Mouse (Mus musculus): ENCODE data around the gene Babam2.

Babam2 gene

DNA sequence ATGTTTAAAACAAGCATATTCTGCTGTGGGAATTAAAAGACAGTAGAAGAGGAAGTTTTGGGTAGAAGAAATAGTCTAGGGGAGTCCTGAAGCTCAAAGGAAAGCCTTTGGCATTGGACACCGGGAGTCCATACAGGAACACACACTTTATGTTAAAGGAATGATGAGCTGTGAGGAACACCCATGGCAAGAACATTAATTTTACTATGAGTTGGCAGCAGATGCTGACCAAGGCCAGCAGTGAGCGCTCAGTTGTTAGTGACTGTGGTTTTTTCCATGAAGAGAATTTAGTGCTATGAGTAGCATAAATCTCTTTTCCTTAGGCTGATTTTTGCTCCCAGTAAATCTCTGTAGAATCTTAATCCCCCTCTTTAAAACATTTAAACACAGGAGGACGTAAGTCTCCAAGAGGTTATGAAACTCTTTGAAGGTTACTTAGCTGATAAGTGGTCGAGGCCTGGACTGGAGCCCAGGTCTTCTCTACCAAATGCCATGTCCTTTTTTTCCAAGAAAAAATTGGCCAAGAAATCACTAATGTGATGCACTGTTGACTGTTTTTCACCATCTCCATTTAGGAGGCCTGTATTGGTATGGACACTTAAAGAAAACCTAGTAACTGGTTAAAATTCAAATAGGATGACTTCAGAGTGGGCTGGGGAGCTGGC is 18.1 kb downstream of the Babam2 start:
- WGBS: 85% methylated on average over 4 of the region's 4 CpGs

DNA sequence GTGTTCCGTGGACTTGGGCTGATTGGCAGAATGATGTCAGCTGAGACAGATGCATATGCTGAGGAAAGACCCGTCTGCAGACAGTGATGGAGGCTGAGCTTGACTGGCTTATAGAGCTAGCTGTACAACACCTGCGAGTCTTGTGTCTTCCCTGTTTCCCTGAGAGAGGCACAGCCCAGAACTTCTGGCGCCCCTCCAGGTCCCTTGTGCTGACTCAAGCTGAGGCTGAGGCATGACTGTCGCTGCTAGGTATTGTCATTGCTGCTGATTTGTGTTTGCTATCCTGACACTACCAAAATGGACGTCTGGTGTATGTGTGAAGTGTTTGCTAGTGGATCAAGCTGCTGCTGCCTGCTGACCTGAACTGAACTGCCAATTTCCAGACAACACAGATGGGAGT is 27.0 kb downstream of the Babam2 start:
- 62% methylated on average over 6 of the region's 6 CpGs for WGBS

DNA sequence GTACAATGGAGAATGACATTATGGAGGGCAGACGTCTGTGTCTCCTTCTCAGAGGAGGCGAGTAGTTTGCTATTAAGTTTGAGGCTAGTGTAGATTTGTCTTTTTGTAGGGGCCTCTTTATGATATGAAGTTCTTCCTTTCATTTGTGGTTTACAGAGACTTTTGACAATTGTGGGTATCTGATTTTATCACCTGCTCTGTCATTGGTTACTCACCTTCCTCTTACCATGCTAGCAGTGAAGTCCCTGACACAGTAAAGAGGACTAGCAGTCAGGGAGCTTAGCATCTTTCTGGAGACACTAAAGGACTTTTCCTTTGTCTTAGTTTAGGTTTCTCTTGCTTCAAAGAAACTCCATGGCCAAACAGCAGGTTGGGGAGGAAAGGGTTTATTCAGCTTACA is 28.4 kb downstream of the Babam2 start:
- 99% methylated on average over 2 of the region's 2 CpGs for WGBS

DNA sequence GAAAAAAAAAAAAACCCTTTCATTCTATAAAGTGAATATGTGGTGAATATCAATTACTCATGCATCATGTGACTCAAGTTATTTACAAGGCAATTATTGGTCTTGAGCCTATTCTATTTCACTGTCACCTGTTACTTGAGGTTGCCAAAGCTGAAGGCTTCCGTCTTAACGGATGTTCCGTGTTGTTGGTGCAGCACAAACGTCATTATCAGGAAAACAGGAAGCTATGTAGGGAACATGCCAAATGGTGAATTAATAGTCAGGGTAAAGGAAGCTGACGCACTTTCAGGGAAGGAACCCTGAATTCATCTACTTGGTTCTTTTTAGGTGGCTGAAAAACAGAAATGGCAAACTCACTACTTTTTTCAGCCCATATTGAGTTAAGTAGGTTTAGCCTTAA is 30.0 kb downstream of the Babam2 start:
- 75% methylated on average over 5 of the region's 5 CpGs for WGBS

DNA sequence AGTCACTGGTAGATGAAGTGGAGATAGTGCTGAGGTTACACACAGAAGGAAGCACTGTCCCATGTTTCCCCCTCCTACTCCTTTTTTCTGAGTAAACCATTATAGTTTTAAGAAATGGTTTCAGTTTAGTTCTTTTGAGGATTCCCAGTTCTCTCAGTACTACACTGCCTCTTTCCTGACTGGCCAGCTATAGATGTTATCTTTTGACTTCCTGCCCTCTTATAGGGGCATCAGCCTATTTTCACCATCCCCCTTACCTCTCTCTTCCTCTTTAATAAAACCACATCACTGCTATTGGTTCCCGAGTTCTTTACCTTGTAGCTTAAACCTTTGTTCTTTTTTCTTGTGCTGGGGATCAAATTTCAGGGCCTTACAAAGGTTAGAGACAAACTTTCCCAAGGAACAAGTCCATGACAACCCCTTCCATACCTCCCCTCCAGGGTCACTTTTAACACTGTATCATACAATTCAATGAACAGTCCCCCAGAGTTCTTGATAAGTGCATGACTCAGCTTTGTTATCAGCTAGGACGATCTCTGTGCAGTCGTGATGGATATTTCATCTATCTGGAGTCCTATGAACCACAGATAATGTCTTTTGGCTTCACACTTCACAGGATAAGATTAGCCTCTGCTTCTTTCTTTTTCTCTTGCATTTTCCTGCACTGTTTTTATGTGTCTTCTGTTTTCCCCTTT is 35.3 kb downstream of the Babam2 start:
- WGBS: 79% methylated on average over 3 of the region's 3 CpGs

DNA sequence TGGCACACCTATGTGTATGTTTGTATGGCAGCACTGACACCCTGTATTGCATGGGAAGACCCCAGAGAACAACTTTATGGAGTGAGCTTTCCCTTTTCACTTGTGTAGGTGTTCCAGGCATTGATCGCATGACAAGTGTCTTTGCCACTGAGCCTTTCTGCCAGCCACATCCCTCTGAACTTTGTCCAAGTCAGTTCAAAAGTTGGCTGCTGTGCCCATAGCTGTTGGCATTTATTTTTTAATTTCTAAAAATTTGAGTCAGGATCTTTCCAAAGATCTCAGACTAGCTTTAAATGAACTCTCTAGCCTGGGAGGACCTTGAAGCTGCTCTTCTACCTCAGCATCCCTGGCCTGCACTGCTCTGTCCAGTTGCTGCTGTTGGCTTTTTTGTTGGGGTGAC is 44.4 kb downstream of the Babam2 start:
- WGBS: 84% methylated on average over 1 of the region's 1 CpGs

DNA sequence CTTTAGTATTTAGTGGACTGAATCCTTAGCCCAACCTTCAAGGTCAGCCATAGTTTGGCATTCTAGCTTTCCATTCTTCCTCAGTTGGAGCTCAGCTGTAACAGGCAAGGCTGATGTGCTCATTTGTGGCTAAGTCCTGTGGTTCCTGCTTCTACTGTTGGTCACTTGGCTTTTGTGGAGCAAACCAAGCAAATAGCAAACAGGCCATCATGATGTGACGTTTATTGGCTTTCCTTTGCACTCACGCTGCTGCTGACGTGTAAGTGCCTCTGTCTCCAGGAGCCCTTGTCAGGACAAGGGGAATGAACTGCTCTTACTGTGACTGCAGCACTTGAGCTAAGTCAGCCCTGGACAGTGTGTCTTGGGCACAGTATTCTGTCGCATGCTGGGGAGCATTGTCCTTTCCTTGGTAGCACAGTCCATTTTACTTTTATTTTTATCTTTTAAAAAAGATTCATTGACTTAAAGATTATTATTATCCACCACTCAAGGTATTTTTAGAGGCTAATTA is 45.1 kb downstream of the Babam2 start:
- whole genome bisulfite sequencing: 77% methylated on average over 4 of the region's 4 CpGs

DNA sequence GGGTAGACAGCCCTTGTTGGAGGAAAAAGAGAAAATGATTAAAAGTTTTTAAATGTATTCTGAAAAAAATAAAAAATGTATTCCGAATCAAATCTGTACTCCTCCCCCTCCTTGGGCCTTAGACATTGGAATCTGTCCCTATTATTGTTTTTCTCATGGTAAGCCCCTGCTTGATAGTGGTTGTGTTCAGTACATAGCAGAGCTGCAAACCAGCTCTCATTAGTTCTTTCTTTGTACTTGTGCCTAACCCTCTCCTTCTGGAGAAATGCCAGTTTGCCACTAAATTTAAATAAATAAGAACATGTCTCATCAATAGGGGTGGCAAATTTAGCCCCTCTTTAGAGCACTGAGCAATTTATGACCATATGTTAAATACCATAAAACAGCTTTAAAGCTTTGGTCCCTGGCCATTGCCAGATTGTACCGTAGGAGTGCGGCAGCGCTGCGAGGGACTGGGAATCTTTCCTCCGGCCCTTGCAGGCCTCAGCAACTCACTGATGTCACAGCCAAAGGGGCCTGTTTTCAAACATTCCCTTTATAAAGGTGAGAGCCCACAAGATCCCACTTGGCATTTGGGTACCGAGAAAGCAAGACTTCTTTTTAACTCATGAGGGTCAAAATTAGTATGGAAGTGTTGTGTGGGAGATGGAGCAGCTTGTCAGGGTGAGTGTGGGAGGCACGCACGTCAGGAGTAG is 52.9 kb downstream of the Babam2 start:
- WGBS: 52% methylated on average over 9 of the region's 9 CpGs

DNA sequence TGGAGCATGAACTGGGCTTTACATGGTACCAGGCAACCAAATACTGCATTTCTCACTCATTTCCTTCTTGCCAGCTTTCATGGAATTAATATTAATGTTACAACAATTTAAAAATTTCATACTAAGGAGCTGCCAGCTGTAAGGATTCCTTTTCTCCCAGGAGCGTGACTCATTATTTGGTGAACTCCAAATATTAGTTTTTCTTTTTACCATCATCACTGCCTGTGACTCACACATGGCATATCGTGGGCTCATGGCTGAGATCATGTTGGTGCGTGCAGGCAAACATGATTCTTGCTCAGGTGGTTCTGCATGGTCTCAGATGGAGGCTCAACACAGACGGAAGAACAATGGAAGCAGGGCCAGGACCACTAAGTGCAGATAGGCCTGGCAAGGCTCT is 53.5 kb downstream of the Babam2 start:
- WGBS: 58% methylated on average over 4 of the region's 4 CpGs

DNA sequence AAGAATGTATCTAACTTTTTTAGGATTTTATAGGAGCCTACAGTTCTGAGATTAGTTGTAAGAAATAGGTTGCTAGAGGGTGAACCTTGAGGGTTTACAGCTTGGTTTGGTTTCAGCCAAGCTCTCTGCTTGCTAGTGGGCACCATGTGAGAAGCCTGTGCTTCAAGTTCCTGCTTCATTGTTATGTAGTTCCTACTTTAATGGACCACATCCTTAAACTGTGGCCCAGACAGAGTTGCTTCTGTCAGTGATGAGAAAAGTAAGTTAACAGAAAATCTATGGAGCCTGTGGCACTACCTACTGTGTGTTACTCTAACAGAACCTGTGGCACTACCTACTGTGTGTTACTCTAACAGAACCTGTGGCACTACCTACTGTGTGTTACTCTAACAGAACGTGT is 57.1 kb downstream of the Babam2 start:
- 85% methylated on average over 1 of the region's 1 CpGs for WGBS

DNA sequence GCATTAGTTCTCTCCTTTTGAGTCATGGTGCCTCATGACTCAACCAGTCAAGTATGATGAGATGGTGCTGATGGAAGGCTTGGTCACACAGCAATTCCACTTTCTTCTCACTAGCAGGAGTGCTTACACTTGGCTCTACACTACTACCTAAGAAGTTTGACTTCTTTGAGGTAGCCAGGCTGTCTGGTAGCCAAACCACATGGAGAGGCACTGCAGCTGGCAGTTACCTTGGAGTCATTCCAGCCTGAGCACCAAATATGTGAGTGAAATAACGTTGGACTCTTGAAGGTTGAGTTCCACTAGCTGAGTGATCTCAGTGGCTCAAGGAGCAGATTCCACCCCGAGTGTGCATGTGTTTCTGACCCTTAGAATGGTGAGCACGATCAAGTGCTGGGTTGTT is 57.8 kb downstream of the Babam2 start:
- 67% methylated on average over 3 of the region's 3 CpGs for WGBS

DNA sequence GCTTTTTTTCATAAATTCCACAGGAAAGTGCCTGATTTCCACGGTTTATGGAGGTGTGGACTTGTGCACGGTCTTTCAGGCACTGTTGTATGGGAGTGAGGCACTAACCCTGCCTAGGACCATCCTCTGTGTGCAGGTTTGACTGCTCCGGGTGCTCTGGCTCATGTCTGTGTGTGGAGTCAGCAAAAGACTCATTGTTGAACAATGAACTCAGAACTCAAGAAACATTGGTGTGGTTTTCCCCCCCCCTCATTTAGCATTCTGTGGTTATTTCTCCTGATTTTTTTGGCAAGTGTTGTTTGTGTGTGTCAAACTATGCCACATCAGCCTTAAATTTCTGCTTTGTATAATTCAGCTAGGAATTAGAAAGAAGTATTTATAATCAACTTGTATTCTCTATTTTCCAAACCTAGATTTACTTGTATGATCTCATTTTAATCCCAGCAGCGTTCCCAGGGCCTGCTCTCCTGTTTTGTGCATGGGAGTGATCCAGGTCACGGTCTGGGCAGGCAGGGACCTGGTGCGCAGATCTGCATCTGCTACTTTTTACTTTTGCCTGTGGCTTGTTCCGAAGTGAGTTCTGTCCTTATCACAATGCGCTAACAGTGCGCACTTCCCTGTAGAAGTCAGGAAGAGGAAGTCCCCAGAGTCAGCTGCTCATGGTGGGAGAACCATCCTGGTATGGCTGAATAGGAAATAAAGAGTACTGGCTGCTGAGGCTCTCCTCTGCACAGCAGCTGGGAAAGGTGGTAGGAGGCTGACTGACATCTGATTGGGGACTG is 61.0 kb downstream of the Babam2 start:
- WGBS: 85% methylated on average over 9 of the region's 9 CpGs

DNA sequence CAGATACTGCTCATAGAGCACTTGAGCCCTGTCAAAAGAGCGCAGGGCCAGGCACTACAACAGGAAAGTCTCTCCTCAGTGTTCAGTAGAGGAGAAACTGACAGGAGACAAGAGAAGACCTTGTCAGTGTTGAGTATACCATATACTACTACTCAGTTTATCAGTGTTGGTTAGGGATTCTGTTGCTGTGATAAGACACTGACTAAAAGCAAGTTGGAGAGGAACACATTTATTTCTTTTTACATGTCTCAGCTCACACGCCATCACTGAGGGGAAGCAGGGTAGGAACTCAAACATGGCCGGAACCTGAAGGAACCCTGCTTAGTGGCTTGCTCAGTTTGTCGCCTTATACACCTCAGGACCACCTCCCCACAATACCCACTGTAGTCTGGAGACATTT is 64.4 kb downstream of the Babam2 start:
- WGBS: over 99% methylated on average over 4 of the region's 4 CpGs

DNA sequence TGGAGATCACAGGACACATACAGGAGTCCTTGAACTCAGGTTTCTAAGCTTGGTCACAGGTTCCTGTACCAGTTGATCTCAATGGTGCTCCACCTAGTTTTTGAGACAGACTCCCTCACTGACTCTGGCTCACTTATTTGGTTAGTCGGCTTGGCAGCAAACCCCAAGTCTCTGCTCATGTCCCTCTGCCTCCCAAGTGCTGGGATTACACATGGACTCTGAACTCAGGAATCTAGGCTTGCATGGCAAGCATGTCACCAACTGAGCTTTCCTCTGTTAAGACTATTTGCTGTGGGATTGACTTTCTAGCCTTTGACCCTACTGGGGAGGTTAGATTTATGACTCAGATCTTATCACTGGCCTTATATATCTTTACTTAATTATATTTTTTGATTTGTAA is 65.3 kb downstream of the Babam2 start:
- WGBS: 100% methylated on average over 1 of the region's 1 CpGs

DNA sequence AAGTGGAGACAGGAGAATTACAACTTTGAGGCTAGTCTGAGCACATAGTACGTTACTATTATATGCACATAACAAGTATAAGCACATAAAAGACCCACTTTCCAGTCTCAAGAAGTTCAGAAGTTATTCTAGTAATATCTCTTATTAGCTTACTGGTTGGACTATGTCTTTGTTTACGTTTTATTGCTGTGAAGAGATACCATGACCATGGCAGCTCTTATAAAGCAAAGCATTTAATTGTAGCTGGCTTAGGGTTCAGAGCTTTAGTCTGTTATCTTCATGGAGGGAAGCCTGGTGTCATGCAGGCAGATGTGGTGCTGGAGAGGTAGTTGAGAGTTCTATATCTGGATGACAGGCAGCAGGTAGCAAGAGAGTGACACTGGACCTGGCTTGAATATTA is 68.3 kb downstream of the Babam2 start:
- 98% methylated on average over 2 of the region's 2 CpGs for WGBS

DNA sequence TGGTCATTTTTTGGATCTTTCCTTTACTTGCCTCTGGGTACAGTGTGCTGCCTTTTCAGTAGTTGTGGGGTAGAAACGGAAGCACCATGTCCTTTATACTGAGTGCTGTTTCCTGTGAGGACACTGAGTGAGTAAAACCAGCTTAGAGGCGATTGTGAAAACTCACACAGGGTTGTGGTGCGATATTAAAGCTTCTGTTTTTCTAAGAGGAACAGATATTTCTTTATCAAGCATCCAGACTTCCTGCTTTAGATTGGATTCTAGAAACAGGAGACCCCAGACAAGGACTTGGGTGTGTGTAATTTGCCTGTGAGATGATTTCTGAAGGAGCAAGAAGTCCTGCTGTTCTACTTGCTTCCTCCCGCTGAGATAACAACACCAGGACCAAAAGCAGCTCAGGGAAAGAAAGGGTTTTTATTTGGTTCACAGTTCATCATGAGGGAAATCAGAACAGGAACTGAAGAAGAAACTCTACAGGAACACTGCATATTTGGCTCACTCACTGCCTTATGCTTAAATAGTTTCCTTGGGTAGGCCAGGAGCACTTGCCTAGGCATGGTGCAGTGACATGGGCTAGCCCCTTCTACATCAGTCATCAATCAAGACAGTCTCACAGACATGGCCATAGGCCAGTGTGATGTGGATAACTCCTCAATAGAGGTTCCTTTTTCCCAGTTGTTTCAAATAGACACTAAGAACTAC is 69.5 kb downstream of the Babam2 start:
- 65% methylated on average over 4 of the region's 4 CpGs for WGBS

DNA sequence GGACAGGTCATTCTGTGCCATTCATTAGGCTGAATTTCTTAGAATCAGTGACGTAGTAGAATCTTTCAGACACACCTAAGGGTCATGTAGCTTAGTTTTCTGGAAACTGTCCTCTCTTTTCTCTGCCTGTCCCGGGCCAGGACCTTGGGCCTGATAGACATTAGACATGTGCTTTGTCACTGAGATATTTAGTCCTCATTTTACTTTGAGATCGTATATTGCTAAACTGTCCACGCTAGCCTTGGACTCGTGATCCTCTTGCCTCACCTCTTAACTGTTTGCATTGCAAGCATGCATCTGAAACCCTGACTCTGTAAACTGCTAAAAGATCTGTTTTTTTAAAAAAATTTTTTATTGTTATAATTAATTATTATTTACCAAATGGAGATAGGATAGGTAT is 74.0 kb downstream of the Babam2 start:
- 92% methylated on average over 5 of the region's 5 CpGs for WGBS

DNA sequence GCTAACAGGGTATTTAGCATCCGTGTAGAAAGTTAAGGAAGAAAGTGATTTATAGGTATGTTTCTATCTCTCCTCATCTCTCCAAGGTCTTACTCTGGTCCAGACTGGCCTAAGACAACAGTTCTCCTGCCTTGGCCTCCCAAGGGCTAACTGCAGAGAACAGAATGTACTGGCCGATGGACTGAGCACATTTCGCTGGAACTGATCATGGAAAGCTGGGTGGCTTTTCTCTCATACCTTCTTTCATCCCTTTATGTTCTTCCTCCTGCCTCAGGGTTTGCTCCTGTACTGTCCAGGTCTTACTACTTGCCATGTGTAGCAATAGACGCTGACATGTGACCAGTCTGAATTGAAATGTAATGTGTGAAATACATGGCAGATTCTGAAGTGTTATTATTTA is 74.4 kb downstream of the Babam2 start:
- 94% methylated on average over 4 of the region's 4 CpGs for WGBS

DNA sequence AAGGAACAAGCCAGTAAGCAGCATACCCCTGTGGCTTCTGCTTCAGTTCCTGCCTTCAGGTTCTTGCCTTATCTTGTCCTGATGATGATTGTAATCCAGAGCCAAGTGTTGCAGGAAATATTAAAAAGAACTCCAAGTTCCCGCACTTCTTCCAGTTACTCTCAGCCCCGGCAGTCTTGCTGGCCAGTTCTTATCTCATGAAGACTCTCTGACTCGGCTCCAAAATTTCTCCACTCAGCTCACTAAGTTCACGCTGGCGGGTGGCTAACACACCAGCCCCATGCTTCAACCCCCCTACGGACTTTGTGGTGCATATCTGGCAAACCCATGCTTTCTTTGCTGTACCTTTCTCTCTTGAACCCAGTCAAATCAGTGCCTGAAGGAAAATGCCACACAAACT is 77.5 kb downstream of the Babam2 start:
- WGBS: 95% methylated on average over 6 of the region's 6 CpGs

DNA sequence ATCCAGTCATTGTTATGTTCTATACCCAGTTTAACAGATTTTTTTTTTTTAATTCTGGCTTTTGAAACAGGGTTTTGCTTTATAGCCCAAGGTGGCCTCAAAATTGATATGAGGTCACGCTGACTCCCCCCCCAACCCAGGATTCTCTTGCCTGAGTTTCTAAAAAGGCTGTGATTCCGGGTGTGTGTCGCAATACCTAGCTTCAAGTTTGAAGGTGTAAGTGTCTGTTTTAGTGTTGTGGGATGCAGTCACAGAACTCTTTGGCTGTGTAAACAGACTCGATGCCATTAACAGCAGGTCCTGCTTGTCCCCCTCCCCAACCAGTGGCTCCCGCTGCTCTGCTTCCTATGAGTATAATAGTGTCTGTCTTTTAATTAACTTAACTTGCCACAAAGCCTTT is 84.1 kb downstream of the Babam2 start:
- 87% methylated on average over 5 of the region's 5 CpGs for WGBS

DNA sequence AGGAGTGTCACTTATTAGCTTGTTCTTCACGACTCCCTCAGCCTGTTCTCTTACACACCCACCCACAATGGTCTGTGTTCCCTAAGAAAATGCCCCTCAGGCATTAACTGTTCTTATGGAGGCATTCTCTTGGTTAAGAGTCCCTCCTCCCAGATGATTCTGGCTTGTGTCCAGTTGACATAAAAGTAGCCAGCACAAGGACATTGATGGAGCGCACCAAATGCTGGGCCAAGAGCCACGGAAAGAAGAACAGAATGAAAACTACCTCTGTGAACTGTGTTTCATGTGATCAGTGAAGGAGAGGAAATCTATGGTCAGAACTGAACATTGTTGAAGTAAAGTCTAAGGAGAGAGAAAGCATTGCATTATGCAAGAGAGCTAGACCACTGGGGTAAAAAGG is 89.7 kb downstream of the Babam2 start:
- 47% methylated on average over 3 of the region's 3 CpGs for WGBS

DNA sequence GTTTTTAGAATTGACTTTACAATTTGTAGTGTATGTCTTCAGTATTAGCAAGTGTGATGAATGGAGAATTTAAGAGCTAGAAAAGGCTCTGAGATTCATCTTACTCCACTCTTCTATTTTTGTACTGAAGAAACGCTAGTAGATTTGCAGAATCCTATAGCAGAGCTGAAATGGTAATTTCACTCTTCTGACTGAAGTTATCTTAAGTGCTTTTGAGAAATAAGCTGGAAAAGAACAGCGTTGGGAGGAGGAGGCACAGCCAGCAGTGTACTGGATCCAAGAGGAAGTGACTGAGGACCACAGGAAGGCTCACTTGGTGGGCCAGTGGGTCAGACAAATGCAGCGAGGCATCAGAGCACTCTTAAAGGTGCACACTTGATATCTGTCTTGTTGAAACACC is 90.1 kb downstream of the Babam2 start:
- 32% methylated on average over 3 of the region's 3 CpGs for WGBS
